Mouse (Mus musculus) spleen, embryonic (tissue): Measurements from ENCODE around the gene Fbll1.
"Not testable (repeated sequence)": the region's sequence is repeated elsewhere in the genome, so short reads cannot be mapped to it uniquely, and the experiment has no call there.

Experiments
- CTCF ChIA-PET: fragments of 350-600 bp; sonication (Branson Sonifier 250); formaldehyde crosslinking; loops from one replicate; lab custom pipeline; 2022; lab: Charles Lee

Gene Fbll1

GRCm38 (mm10) chr11:35798874-35799273, at the start of gene Fbll1:
TSS of gene Fbll1 (minus strand) at chr11:35798884.
- CTCF ChIA-PET = no interaction called here

GRCm38 (mm10) chr11:35844299-35844698, 45.6 kb upstream of the Fbll1 start:
- CTCF ChIA-PET = interaction anchor here (0.6 kb wide), 1 partner anchor 1841 kb away, joined by 4 read pairs; no protein-coding TSS in a partner anchor

- CTCF ChIA-PET = interaction anchor here (0.6 kb wide), 1 partner anchor 14 kb away, joined by 3 read pairs; no protein-coding TSS in a partner anchor
These were observed 43.9 kb upstream of the Fbll1 start for GRCm38 (mm10) chr11:35842560-35842959.

GRCm38 (mm10) chr11:35841738-35842325, 43.1 kb upstream of the Fbll1 start:
- CTCF ChIA-PET = no interaction called here

- CTCF ChIA-PET = not testable (repeated sequence)
These were observed 42.1 kb upstream of the Fbll1 start for GRCm38 (mm10) chr11:35840806-35841205.

GRCm38 (mm10) chr11:35840282-35840681, 41.6 kb upstream of the Fbll1 start:
- CTCF ChIA-PET = no interaction called here

GRCm38 (mm10) chr11:35838345-35839338, 40.0 kb upstream of the Fbll1 start:
- CTCF ChIA-PET = no interaction called here

- CTCF ChIA-PET = no interaction called here
These were observed 38.8 kb upstream of the Fbll1 start for GRCm38 (mm10) chr11:35837156-35838126.

GRCm38 (mm10) chr11:35834022-35834760, 35.5 kb upstream of the Fbll1 start, which contains the start of gene Rars:
TSS of gene Rars (minus strand) at chr11:35834506.
- CTCF ChIA-PET = no interaction called here

- CTCF ChIA-PET = no interaction called here
These were observed 34.6 kb upstream of the Fbll1 start for GRCm38 (mm10) chr11:35833270-35833669.

- CTCF ChIA-PET = no interaction called here
These were observed 33.5 kb upstream of the Fbll1 start for GRCm38 (mm10) chr11:35832139-35832538.

- CTCF ChIA-PET = no interaction called here
These were observed 29.0 kb upstream of the Fbll1 start for GRCm38 (mm10) chr11:35827714-35828113.

- CTCF ChIA-PET = no interaction called here
These were observed 17.6 kb upstream of the Fbll1 start for GRCm38 (mm10) chr11:35816316-35816715.

- CTCF ChIA-PET = no interaction called here
These were observed 12.8 kb upstream of the Fbll1 start for GRCm38 (mm10) chr11:35811458-35811857.

GRCm38 (mm10) chr11:35801332-35801731, 2.6 kb upstream of the Fbll1 start:
- CTCF ChIA-PET = no interaction called here

GRCm38 (mm10) chr11:35798495-35798820, 226 bp downstream of the Fbll1 start:
- CTCF ChIA-PET = no interaction called here

- CTCF ChIA-PET = no interaction called here
These were observed 761 bp downstream of the Fbll1 start for GRCm38 (mm10) chr11:35797751-35798494.

GRCm38 (mm10) chr11:35792800-35793199, 5.9 kb downstream of the Fbll1 start:
- CTCF ChIA-PET = not testable (repeated sequence)

GRCm38 (mm10) chr11:35788443-35788842, 10.2 kb downstream of the Fbll1 start:
- CTCF ChIA-PET = no interaction called here

- CTCF ChIA-PET = interaction anchor here (0.6 to 0.7 kb wide), 2 partner anchors 1784 to 1965 kb away, joined by 5 to 9 read pairs; no protein-coding TSS in a partner anchor
These were observed 14.1 kb downstream of the Fbll1 start for GRCm38 (mm10) chr11:35784537-35784936.
